Mouse (Mus musculus) gastrocnemius, postnatal 36 days (tissue): Measurements from ENCODE around the gene Serpina5. TPM values are rescaled to one million over a fixed set of nuclear protein-coding genes. Genes with fewer than 3 reads are reported as not detected.
"Not testable (repeated sequence)": the region's sequence is repeated elsewhere in the genome, so short reads cannot be mapped to it uniquely, and the experiment has no call there.

ENCODE experiments used
- DNase-seq, 2 experiments: peaks; one replicate each; pipeline ENCODE4 v3.0.0; 2022
- intact Hi-C: fragments of 180-260 bp; cut with DNase I; formaldehyde crosslinking; loops from one replicate; pipeline ENCODE4 v1.15.1; 2025
- long read RNA-seq, 2 experiments: library from polyadenylated mRNA; stranded (forward); transcript quantifications; one replicate each; pipeline ENCODE4 v2.0.0; 2021
- total RNA-seq, 2 experiments: library from RNA; stranded (reverse); gene quantifications; 2 replicates each; pipeline ENCODE4 v1.2.3; 2021

The Serpina5 gene
- not detected for total RNA-seq
- long read RNA-seq, experiment 1: 0 reads
- long read RNA-seq, experiment 2: 0 reads

DNA sequence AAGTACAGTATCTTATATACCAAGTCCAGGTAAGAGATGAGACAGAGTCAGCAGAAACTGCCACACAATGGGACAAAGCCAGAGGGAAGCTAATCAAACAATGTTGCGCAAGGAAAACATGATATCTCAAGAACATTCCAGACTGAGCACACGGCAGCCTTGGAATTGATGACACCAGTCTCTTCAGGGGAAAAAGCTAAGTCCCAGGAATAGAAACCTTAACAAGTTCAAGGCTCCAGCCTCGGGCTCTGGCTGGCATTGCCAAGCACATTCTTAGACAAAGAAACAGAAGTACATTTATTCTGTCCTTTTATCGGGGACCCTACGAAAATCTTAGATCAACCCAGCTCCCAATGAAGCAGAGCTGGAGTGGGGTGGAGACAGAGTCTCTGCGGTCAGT lies at the start of gene Serpina5:
Gene Serpina5 (plus strand): TSS at position 346 of the 400 bp plus-strand sequence.
- DNase-seq: no peak
- intact Hi-C loops: no loop called here

DNA sequence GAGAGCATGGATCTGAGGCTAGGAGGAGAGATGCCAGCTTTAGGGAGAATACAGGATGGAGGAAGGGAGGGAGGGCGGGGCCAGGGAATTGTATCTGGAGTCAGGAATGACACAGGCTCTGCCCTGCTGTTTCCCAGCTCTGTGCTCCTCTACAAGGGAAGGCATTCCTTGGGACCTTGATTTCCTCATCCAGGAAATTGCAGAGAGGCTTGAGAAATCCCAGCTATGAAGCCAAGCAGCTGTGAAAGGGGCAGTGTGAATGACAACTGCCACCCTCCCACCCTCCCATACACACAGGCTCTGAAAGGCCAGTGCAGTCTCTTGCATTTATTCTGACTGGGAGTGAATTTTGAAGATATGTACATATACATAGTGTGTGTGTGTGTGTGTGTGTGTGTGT lies 46.9 kb upstream of the Serpina5 start:
- intact Hi-C loops: no loop called here
- no peak for DNase-seq

GRCm38 (mm10) chr12:104055755-104056154 lies 45.2 kb upstream of the Serpina5 start:
- intact Hi-C loops: no loop called here
- no peak for DNase-seq

GRCm38 (mm10) chr12:104057050-104057449 lies 43.9 kb upstream of the Serpina5 start:
- intact Hi-C loops: no loop called here
- DNase-seq: no peak

GRCm38 (mm10) chr12:104057531-104057930 lies 43.4 kb upstream of the Serpina5 start:
- no peak for DNase-seq
- intact Hi-C loops: no loop called here

DNA sequence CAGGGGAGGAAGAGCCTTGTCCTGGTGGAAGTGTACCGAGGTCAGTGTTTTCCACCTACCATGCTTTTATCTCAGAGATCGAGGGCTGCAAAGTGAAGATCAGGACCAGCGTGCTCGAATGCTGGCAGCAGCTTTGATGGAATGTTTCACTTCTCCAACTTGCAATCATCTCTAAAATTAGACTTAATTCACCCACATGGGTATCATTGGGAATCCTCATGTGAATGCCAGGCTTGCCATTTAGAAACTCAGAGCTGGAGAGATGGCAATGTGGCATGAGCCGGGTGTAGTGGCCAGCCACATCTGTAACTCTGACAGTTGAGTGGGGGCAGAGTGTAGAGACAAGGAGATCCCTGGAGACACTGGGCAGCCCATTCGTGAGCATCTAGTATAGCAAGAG lies 40.8 kb upstream of the Serpina5 start:
- DNase-seq: no peak
- intact Hi-C loops: no loop called here

- intact Hi-C loops: no loop called here
- DNase-seq: no peak
Observed at GRCm38 (mm10) chr12:104061862-104062261, 39.1 kb upstream of the Serpina5 start.

DNA sequence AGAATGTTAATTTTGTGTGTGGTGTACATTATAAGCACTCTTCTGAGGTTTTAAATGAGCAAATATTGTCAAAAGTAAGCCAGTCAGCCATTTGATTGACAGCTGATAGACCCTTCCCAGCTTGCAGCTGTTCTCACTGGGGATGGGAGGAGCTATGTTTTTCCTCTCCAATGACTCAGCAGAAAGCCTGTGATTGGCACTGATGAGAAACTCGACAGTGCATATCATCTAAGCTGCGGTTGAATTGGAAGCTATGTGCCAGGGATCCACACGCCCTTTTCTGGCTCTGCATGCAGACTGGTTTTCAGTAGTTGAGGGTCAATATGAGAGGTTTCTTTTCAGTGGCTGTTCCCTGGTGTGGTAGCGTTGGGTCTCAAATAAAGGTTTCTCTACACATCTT lies 36.4 kb upstream of the Serpina5 start:
- no peak for DNase-seq
- intact Hi-C loops: no loop called here

DNA sequence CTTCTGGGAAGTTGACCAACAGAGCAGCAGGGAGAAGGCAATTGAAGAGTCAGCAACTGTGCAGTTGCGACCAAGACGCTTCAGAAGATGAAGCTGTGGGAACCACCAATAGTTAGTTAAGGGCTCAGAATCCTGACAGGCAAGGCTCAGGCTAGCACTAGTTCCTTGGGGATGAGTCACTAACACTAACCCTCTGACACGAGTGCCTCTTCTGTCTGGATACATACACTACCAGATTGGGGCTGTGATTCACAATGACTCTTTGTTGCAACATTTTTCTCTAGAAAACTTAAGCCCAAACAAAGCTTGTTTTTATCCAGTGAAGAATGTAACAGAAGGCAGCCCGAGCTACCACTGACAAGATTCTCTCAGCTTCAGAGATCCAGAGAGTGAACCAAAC lies 35.9 kb upstream of the Serpina5 start:
- intact Hi-C loops: no loop called here
- DNase-seq: no peak

- DNase-seq: no peak
- intact Hi-C loops: no loop called here
Observed at GRCm38 (mm10) chr12:104066241-104066640, 34.7 kb upstream of the Serpina5 start.

DNA sequence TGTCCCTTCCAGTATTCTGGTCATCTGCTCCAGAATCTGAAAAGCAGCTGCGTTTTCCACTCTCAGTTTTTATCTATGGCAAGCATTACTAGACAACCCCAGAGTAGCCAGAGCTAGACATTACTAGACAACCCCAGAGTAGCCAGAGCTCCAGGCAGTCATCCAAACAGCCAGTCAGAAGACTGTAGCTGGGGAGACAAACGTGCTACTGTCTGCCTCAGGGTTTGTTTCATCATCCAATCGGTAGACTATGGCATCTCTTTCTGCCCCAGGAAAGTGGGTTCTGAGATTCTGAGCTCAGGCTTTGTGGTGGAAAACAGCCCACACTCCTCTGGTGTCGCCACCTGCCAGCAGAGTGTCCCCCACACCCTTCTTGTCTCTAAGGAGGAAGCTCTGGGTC lies 33.4 kb upstream of the Serpina5 start:
- intact Hi-C loops: no loop called here
- peak in 1 of 2 experiments; percentile 16 for DNase-seq

- intact Hi-C loops: loop anchor here (1.0 to 2.0 kb wide), 2 partner anchors 73 to 349 kb away; no protein-coding TSS in a partner anchor
- peak; percentile 28 to 51 for DNase-seq
Observed at GRCm38 (mm10) chr12:104069620-104070019, 31.3 kb upstream of the Serpina5 start.

DNA sequence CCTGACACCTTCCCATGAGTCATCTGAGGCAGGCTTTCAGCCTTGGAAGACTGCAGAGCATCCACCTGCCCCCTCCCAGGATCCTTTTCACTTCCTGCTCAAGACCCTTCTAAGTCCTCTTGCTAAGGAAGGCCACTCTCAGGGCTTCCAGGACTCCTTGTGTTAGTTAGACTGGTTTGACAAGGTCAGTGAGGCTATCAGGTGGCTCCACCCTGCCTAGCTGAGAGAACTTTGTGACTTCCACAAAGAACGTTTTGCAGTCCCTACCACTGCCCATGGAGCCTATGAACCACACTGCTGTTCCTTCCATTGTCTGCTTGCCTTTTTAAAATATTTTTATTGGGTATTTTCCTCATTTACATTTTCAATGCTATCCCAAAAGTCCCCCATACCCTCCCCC lies 29.2 kb upstream of the Serpina5 start:
- intact Hi-C loops: no loop called here
- DNase-seq: no peak

- intact Hi-C loops: no loop called here
- DNase-seq: no peak
Observed at GRCm38 (mm10) chr12:104072286-104072685, 28.6 kb upstream of the Serpina5 start.

- no peak for DNase-seq
- intact Hi-C loops: no loop called here
Observed at GRCm38 (mm10) chr12:104090119-104090518, 10.8 kb upstream of the Serpina5 start.

- no peak for DNase-seq
- intact Hi-C loops: no loop called here
Observed at GRCm38 (mm10) chr12:104091303-104091702, 9.6 kb upstream of the Serpina5 start.

- intact Hi-C loops: no loop called here
- no peak for DNase-seq
Observed at GRCm38 (mm10) chr12:104105847-104106246, 4.9 kb downstream of the Serpina5 start.

GRCm38 (mm10) chr12:104106919-104107318 lies 6.0 kb downstream of the Serpina5 start:
- intact Hi-C loops: no loop called here
- no peak for DNase-seq

GRCm38 (mm10) chr12:104108507-104108906 lies 7.6 kb downstream of the Serpina5 start:
- DNase-seq: no peak
- intact Hi-C loops: no loop called here

DNA sequence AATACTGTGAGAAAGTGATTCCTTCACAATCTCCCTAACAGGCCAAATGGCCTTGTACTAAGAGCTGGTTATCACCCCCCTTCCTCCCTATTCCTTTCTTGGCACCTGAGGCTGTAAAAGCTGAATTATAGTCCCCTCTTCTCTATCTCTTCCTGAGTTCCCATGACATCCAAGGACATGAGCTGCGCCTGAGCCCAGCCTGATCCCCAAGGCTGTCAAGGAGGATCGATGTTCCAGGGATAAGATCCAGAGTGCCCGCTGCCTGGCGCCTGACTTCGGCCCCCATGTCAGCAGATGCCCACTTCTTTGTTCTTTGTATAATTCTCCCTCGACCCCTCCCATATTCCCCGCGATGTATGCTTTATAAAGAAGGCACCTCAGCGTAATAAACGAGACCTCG lies 11.4 kb downstream of the Serpina5 start, which contains the start of gene Serpina3a:
Gene Serpina3a (plus strand): TSS at position 392 of the 400 bp plus-strand sequence.
- DNase-seq, intact Hi-C loops: not testable (repeated sequence)

DNA sequence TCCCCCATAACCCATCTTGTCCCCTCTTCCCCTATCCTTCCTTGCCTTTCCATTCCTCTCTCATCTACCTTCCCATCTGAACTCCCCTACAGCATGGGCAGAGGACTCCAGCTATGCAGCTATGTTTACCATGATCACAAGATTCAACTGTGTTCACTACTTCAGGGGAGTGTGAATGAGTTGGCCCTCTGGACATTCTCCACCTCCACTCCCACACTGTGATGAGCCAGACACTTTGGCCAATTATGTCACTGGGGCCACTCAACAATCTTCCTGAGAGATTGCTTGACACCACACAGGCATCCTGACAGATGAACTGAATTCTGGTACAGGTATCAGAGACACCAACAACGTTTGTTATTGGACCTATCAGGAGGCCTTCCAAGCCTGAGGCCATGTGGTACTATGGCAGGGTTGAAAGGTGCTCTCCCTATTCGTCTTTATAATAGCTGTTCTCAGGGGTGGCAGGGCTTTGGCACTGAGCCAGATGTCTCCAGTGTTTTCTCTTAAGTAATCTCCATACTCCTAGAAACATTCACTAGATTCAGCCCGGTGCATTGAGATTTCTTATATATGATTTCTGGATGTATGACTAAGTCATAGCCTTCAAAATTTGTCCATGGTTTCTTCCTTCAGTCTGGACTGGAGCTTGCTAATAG lies 14.1 kb downstream of the Serpina5 start:
- no peak for DNase-seq
- intact Hi-C loops: no loop called here

DNA sequence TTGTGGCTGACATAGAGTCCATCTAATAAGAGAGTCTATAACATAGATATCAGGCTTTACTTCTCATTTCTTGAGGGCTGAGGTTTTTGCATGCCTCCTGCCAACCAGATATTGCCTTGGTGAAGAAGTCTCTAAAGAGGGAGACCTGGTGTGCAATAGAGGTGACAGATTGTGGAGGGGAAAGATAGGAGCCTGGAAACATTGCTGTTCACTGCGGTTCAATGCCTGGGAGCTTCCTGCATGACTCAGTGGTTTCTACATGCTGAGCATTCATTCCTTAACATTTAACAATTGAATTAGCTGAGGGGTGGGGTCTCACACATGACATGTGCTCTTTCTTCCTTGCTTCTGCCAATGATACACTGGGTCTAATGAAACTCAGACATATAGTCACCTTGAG lies 22.2 kb downstream of the Serpina5 start:
- DNase-seq: no peak
- intact Hi-C loops: no loop called here

- no peak for DNase-seq
- intact Hi-C loops: no loop called here
Observed at GRCm38 (mm10) chr12:104123996-104124395, 23.1 kb downstream of the Serpina5 start.
